In the genomic region with DNA sequence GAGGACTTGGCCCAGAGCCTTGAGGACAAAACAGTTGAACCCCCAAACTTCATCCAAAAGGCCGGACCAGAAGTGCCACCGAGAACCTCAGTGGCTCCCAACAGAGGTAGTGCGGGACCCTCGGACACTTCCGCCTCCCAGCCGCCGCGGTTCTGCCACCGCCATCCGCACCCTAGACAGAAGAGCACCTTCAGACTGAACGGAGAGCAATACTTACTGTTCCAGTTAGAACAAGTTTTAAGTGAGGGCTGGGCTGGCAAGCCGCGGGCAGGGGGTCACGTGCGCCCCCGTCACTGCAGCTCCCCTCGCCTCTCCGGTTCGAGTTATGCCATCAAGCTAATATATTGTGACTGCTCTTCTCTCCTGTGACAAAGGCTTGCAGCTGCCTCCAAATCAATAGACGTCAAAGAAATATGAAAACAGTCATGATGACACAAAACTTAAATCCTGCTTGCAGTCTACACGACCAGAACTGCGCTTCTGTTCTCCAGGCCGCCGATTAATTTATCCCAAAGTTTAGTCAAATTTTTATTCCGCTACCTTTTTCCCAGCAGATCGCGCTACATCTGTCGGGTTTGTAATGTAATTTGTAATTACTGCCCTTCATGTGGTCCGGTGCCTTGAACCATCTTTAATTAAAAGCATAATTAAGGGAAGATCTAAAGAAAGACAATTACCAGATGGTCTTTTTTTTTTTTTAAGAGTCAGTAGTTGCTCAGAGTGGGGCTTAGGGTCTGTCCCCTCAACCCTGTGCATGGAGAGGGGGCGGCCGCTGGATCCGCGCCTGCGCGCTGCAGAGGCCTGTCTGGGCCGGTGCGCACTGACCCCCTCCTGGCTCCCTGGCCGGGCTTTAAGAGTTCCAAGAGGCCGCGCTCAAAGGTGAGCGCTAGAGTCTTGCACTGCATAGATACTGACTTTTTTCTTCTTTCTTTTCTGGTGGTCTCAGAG, we compare ENCODE assay signal across 11 mouse cellular contexts. TPM values are rescaled to one million over a fixed set of nuclear protein-coding genes. Genes with fewer than 3 reads are reported as not detected.
DNase-seq lines count a peak whose midpoint lies in the region; ATAC-seq and TF ChIP-seq lines count a peak whose summit lies in the region.
"Had no signal": no experiment of that assay in that cellular context is flagged by ENCODE, and none has a peak within 500 bp of the region (broad histone marks: within the 10 kb centered on the region; RNA-seq: fewer than 3 reads in every experiment).

No protein-coding gene starts in this region.

- TF ChIP-seq EP300 in ES-Bruce4 (IDR thresholded peaks at IDR 0.05; ENCODE audit: insufficient read depth, low read depth, low read length), result no peak

- DNase-seq in cerebellum, adult 2 months, result peak in 1 of 2 experiments; percentile 26
- DNase-seq in cerebellum, adult 11 months, result no peak
- DNase-seq in T-cell, adult 2 months (ENCODE audit: low spot score), result no peak

- no peak for TF ChIP-seq POLR2A in cerebellum, adult 2 months (IDR thresholded peaks at IDR 0.05; ENCODE audit: borderline replicate concordance, insufficient read depth, low read length)
- no peak for TF ChIP-seq POLR2A in ES-Bruce4 (IDR thresholded peaks at IDR 0.05; ENCODE audit: insufficient read depth, low read length)

- peak overlapping the region; percentile 34 for H3K4me2 ChIP-seq in embryonic facial prominence, embryonic 15.5 days (replicated peaks)
- peak overlapping the region; percentile 29 for H3K4me2 ChIP-seq in limb, embryonic 15.5 days
- H3K4me2 ChIP-seq: liver, embryonic 15.5 days had no signal

- WGBS in cerebellum, adult 2 months, result 29% methylated on average over 41 of the region's 41 CpGs
- 1% methylated on average over 41 of the region's 41 CpGs for WGBS in embryonic facial prominence, embryonic 15.5 days
- whole genome bisulfite sequencing in limb, embryonic 15.5 days, result under 1% methylated on average over 41 of the region's 41 CpGs

- 0 out of 2 replicates have a peak, but pooled peaks have one; percentile 63 for ATAC-seq in embryonic facial prominence, embryonic 15.5 days (ENCODE audit: insufficient number of reproducible peaks, low FRiP score, low TSS enrichment, low read depth)
- ATAC-seq in limb, embryonic 15.5 days (ENCODE audit: insufficient number of reproducible peaks, low FRiP score, low TSS enrichment, low read depth), result no peak
- ATAC-seq in megakaryocyte-erythroid progenitor cell, adult 5-6 weeks (replicated peaks; ENCODE audit: low FRiP score, low TSS enrichment, poor library complexity, severe bottlenecking), result no peak; the same call in 1 of the 2 replicates
- ATAC-seq in inflammation-experienced regulatory T-cells, adult 6 months, result no peak

- H3K36me3 ChIP-seq in ES-Bruce4 (ENCODE audit: control insufficient read depth, insufficient read depth, low read length, poor library complexity, severe bottlenecking), result no peaks in the 10 kb centered on the region
- H3K36me3 ChIP-seq in embryonic facial prominence, embryonic 15.5 days, result no peaks in the 10 kb centered on the region
- H3K36me3 ChIP-seq in limb, embryonic 15.5 days, result no peaks in the 10 kb centered on the region
- H3K36me3 ChIP-seq: liver, embryonic 15.5 days had no signal

- H3K4me1 ChIP-seq in cerebellum, adult 2 months (ENCODE audit: control insufficient read depth, insufficient read depth, low read length), result peaks cover 3% of the 10 kb centered on the region; the same call in 1 of the 2 replicates
- no peaks in the 10 kb centered on the region for H3K4me1 ChIP-seq in ES-Bruce4 (ENCODE audit: control insufficient read depth, insufficient read depth, low read length)
- peaks cover 15% of the 10 kb centered on the region for H3K4me1 ChIP-seq in embryonic facial prominence, embryonic 15.5 days
- H3K4me1 ChIP-seq in limb, embryonic 15.5 days, result peaks cover 15% of the 10 kb centered on the region
- H3K4me1 ChIP-seq: liver, embryonic 15.5 days had no signal

- no peak overlapping the region for H3K27ac ChIP-seq in cerebellum, adult 2 months (ENCODE audit: insufficient read depth, low read length)
- no peak overlapping the region for H3K27ac ChIP-seq in ES-Bruce4 (ENCODE audit: insufficient read depth, low read length)
- H3K27ac ChIP-seq in embryonic facial prominence, embryonic 15.5 days (replicated peaks), result no peak overlapping the region
- H3K27ac ChIP-seq in limb, embryonic 15.5 days, result no peak overlapping the region
- H3K27ac ChIP-seq: liver, embryonic 15.5 days had no signal

- no peaks in the 10 kb centered on the region for H3K27me3 ChIP-seq in cerebellum, adult 2 months (ENCODE audit: control insufficient read depth, insufficient read depth, low read length)
- peaks cover 16% of the 10 kb centered on the region for H3K27me3 ChIP-seq in ES-Bruce4 (ENCODE audit: control insufficient read depth, insufficient read depth, low read length, poor library complexity, severe bottlenecking)
- peaks cover 96% of the 10 kb centered on the region for H3K27me3 ChIP-seq in embryonic facial prominence, embryonic 15.5 days
- peaks cover 89% of the 10 kb centered on the region for H3K27me3 ChIP-seq in limb, embryonic 15.5 days

- H3K4me3 ChIP-seq in cerebellum, adult 2 months (replicated peaks; ENCODE audit: insufficient read depth, low read depth, low read length), result peak overlapping the region; percentile 47
- H3K4me3 ChIP-seq in ES-Bruce4 (ENCODE audit: low read depth, low read length), result peak overlapping the region; percentile 65
- H3K4me3 ChIP-seq in embryonic facial prominence, embryonic 15.5 days (replicated peaks), result peak overlapping the region; percentile 23
- peak overlapping the region; percentile 21 for H3K4me3 ChIP-seq in limb, embryonic 15.5 days
- H3K4me3 ChIP-seq: liver, embryonic 15.5 days had no signal

- peak overlapping the region; percentile 47 for H3K9ac ChIP-seq in ES-Bruce4 (ENCODE audit: low read depth, poor library complexity, severe bottlenecking)
- no peak overlapping the region for H3K9ac ChIP-seq in embryonic facial prominence, embryonic 15.5 days
- no peak overlapping the region for H3K9ac ChIP-seq in limb, embryonic 15.5 days
- H3K9ac ChIP-seq: liver, embryonic 15.5 days had no signal

- no peak for TF ChIP-seq CTCF in cerebellum, adult 2 months (IDR thresholded peaks at IDR 0.05; ENCODE audit: borderline replicate concordance, insufficient read depth, low read depth, low read length)
- TF ChIP-seq CTCF in ES-Bruce4 (IDR thresholded peaks at IDR 0.05; ENCODE audit: low read depth, low read length), result no peak

- H3K9me3 ChIP-seq in ES-Bruce4 (replicated peaks; ENCODE audit: control insufficient read depth, insufficient read depth, low read length, poor library complexity, severe bottlenecking), result no peaks in the 10 kb centered on the region
- no peaks in the 10 kb centered on the region for H3K9me3 ChIP-seq in embryonic facial prominence, embryonic 15.5 days (replicated peaks)
- H3K9me3 ChIP-seq in limb, embryonic 15.5 days, result no peaks in the 10 kb centered on the region
- H3K9me3 ChIP-seq: liver, embryonic 15.5 days had no signal

RNA-seq across cellular contexts. Expression of a gene that starts 8.5 kb away (rescaled TPM):
- 84.5 and 103 TPM in 2 replicates for polyA plus RNA-seq in cerebellum, adult 2 months (2012; rRNA removed)
- 1.6 and 2.5 TPM in 2 replicates for polyA plus RNA-seq in ES-Bruce4 (2011; ENCODE audit: insufficient read depth, insufficient read length, low read depth, missing spikeins)
- polyA plus RNA-seq in embryonic facial prominence, embryonic 15.5 days (2015; fragmentation: Nextera tagmentation; extraction: Ambion mirVana), result 2.2 and 2.7 TPM in 2 replicates
- 0.26 and 0.36 TPM in 2 replicates for polyA plus RNA-seq in limb, embryonic 15.5 days (2015; fragmentation: Nextera tagmentation; extraction: Ambion mirVana)
- not detected in 2 replicates for total RNA-seq in megakaryocyte-erythroid progenitor cell, adult 5-6 weeks (2014; fragmentation: Nextera tagmentation)
- not detected in 2 replicates for total RNA-seq in megakaryocyte-erythroid progenitor cell, adult 5-6 weeks (2017)
- polyA plus RNA-seq in inflammation-experienced regulatory T-cells, adult 6 months (2017; shearing (Covaris generic)), result under 1 TPM in 2 of 3 experiments, not detected in 1; 0.20 to 0.67 TPM
- total RNA-seq: adrenal gland, adult 18-20 months; gastrocnemius, postnatal 4 days had no signal
- polyA plus RNA-seq: liver, embryonic 15.5 days had no signal

Comparison
In these comparisons a context has a peak if more than half of its experiments do, and no peak if none do; other contexts are left out.
1. RNA of a gene that starts 8.5 kb away (polyA plus RNA-seq): 84.5 to 103 TPM in cerebellum, adult 2 months; 2.2 to 2.7 TPM in embryonic facial prominence, embryonic 15.5 days, 1.6 to 2.5 TPM in ES-Bruce4, 0.26 to 0.36 TPM in limb, embryonic 15.5 days and 0.20 to 0.67 TPM in inflammation-experienced regulatory T-cells, adult 6 months; every median in the first group is over 10 times any median in the second.
2. Peak in every context shown above with its lines, with median percentiles within 50 percentile points of each other: H3K4me3 ChIP-seq.